Comparison of ENCODE assay signal across 25 mouse cellular contexts in the genomic region with DNA sequence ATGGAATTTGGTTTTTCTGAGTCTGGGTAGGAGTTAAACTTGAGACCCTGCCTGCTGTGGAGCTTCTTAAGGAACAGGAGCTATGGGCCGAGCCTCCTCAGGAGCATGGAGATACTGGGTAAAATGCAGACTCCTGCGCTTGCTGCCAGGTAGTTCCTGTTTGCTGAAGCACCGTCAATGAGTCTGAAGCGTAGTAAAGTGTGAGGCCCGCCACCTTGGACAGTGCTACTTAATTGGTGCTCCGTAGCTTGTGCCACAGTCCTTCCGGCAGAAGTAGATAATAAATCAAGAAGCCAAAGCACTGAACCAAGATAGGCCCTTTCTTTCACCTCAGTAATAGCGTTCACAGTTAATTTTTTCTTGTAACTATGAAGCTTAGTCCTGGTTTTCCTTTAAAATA.
DNase-seq lines count a peak whose midpoint lies in the region; ATAC-seq and TF ChIP-seq lines count a peak whose summit lies in the region.
"Had no signal": no experiment of that assay in that cellular context is flagged by ENCODE, and none has a peak within 500 bp of the region (broad histone marks: within the 10 kb centered on the region; RNA-seq: fewer than 3 reads in every experiment).

No protein-coding gene starts in this region.

- H3K4me2 ChIP-seq in kidney, embryonic 14.5 days (replicated peaks; ENCODE audit: low read depth, low read length), result no peak overlapping the region
- H3K4me2 ChIP-seq in lung, embryonic 14.5 days, result no peak overlapping the region
- no peak overlapping the region for H3K4me2 ChIP-seq in intestine, embryonic 16.5 days (ENCODE audit: low read depth, low read length)
- H3K4me2 ChIP-seq: forebrain, embryonic 13.5 days; heart, embryonic 11.5 days; hindbrain, embryonic 12.5 days; liver, embryonic 11.5 days; midbrain, embryonic 13.5 days; neural tube, embryonic 12.5 days; stomach, embryonic 15.5 days had no signal

- no peak overlapping the region for H3K4me3 ChIP-seq in kidney, embryonic 14.5 days (ENCODE audit: low read length)
- H3K4me3 ChIP-seq in lung, embryonic 14.5 days (ENCODE audit: low read depth, low read length), result no peak overlapping the region
- H3K4me3 ChIP-seq in lung, adult 2 months (replicated peaks; ENCODE audit: extremely low read depth, low read depth, low read length), result no peak overlapping the region
- no peak overlapping the region for H3K4me3 ChIP-seq in intestine, embryonic 16.5 days (ENCODE audit: low read length)
- H3K4me3 ChIP-seq: forebrain, embryonic 13.5 days; hindbrain, embryonic 12.5 days; layer of hippocampus, adult 2 months; midbrain, embryonic 13.5 days; neural tube, embryonic 12.5 days; stomach, embryonic 15.5 days had no signal

- peak; percentile 34; the same call in 1 of the 2 replicates for ATAC-seq in kidney, embryonic 14.5 days (ENCODE audit: low FRiP score, low TSS enrichment)
- ATAC-seq in lung, embryonic 14.5 days (ENCODE audit: insufficient read depth), result no peak
- ATAC-seq in intestine, embryonic 16.5 days, result peak; percentile 62
- ATAC-seq: forebrain, embryonic 13.5 days; midbrain, embryonic 13.5 days had no signal

- no peaks in the 10 kb centered on the region for H3K9me3 ChIP-seq in kidney, embryonic 14.5 days (ENCODE audit: control insufficient read depth, low read length)
- H3K9me3 ChIP-seq in lung, embryonic 14.5 days (ENCODE audit: low read depth, low read length), result no peaks in the 10 kb centered on the region
- H3K9me3 ChIP-seq in intestine, embryonic 16.5 days (ENCODE audit: control insufficient read depth, low read length), result no peaks in the 10 kb centered on the region
- H3K9me3 ChIP-seq: forebrain, embryonic 13.5 days; hindbrain, embryonic 12.5 days; midbrain, embryonic 13.5 days; neural tube, embryonic 12.5 days; stomach, embryonic 15.5 days had no signal

- no peaks in the 10 kb centered on the region for H3K27me3 ChIP-seq in kidney, embryonic 14.5 days (ENCODE audit: control insufficient read depth, insufficient read depth, low read length)
- no peaks in the 10 kb centered on the region for H3K27me3 ChIP-seq in lung, embryonic 14.5 days (ENCODE audit: insufficient read depth, low read length)
- H3K27me3 ChIP-seq in intestine, embryonic 16.5 days (replicated peaks; ENCODE audit: control insufficient read depth, insufficient read depth, low read length), result no peaks in the 10 kb centered on the region
- no peaks in the 10 kb centered on the region for H3K27me3 ChIP-seq in splenic B cell, adult 2 months (ENCODE audit: control insufficient read depth, insufficient read depth, low read length, poor library complexity, severe bottlenecking)
- H3K27me3 ChIP-seq: forebrain, embryonic 13.5 days; hindbrain, embryonic 12.5 days; midbrain, embryonic 13.5 days; neural tube, embryonic 12.5 days; stomach, embryonic 15.5 days had no signal

- H3K36me3 ChIP-seq in kidney, embryonic 14.5 days (ENCODE audit: control insufficient read depth, insufficient read depth, low read length), result peaks cover 9% of the 10 kb centered on the region
- H3K36me3 ChIP-seq in lung, embryonic 14.5 days (ENCODE audit: insufficient read depth), result 0 out of 2 replicates have a peak, but pooled peaks cover 4% of the 10 kb centered on the region
- H3K36me3 ChIP-seq in intestine, embryonic 16.5 days (ENCODE audit: control insufficient read depth, insufficient read depth, low read length), result peaks cover 3% of the 10 kb centered on the region; the same call in 1 of the 2 replicates
- no peaks in the 10 kb centered on the region for H3K36me3 ChIP-seq in splenic B cell, adult 2 months (ENCODE audit: control insufficient read depth, insufficient read depth, low read length, poor library complexity, severe bottlenecking)
- H3K36me3 ChIP-seq: stomach, embryonic 15.5 days had no signal

- H3K27ac ChIP-seq in kidney, embryonic 14.5 days (ENCODE audit: low read depth, low read length), result no peak overlapping the region
- H3K27ac ChIP-seq in lung, embryonic 14.5 days (ENCODE audit: low read depth), result no peak overlapping the region
- H3K27ac ChIP-seq in intestine, embryonic 16.5 days (ENCODE audit: low read length), result no peak overlapping the region
- H3K27ac ChIP-seq: forebrain, embryonic 13.5 days; hindbrain, embryonic 12.5 days; layer of hippocampus, adult 2 months; macrophage; midbrain, embryonic 13.5 days; neural tube, embryonic 12.5 days; stomach, embryonic 15.5 days had no signal

- TF ChIP-seq CTCF in lung, embryonic 14.5 days (IDR thresholded peaks at IDR 0.05; ENCODE audit: low read depth), result no peak
- TF ChIP-seq CTCF in lung, adult 2 months (IDR thresholded peaks at IDR 0.05; ENCODE audit: insufficient read depth, low read length), result no peak

- TF ChIP-seq POLR2A in lung, adult 2 months (IDR thresholded peaks at IDR 0.05; ENCODE audit: borderline replicate concordance, extremely low read depth, low read depth, low read length), result no peak

- H3K9ac ChIP-seq in kidney, embryonic 14.5 days (ENCODE audit: low read depth, low read length), result no peak overlapping the region
- no peak overlapping the region for H3K9ac ChIP-seq in lung, embryonic 14.5 days
- no peak overlapping the region for H3K9ac ChIP-seq in intestine, embryonic 16.5 days (ENCODE audit: low read depth, low read length)
- H3K9ac ChIP-seq: forebrain, embryonic 13.5 days; hindbrain, embryonic 12.5 days; midbrain, embryonic 13.5 days; neural tube, embryonic 12.5 days; stomach, embryonic 15.5 days had no signal

- WGBS in kidney, embryonic 14.5 days, result 33% methylated on average over 8 of the region's 8 CpGs
- WGBS in lung, embryonic 14.5 days, result 42% methylated on average over 8 of the region's 8 CpGs
- 62% methylated on average over 8 of the region's 8 CpGs for WGBS in lung, adult 2 months
- whole genome bisulfite sequencing in intestine, embryonic 16.5 days, result 57% methylated on average over 8 of the region's 8 CpGs

- no peak for DNase-seq in kidney, adult 9 months
- DNase-seq in lung, embryonic 14.5 days, result peak; percentile 21
- no peak for DNase-seq in lung, adult 2 months
- DNase-seq in splenic B cell, adult 2 months (ENCODE audit: low read depth, low spot score), result peak; percentile 61
- no peak for DNase-seq in thymus, adult 18-20 months
- DNase-seq in yolk sac, embryonic 10.5 days (ENCODE audit: low spot score), result no peak
- DNase-seq: cerebellum, adult 18-20 months; cerebellum, postnatal 36 days; gastrocnemius, postnatal 25 days; heart, postnatal 10 days; layer of hippocampus, postnatal 36 days; left cerebral cortex, postnatal 4 days; right cerebral cortex, adult 18-20 months; thymus, adult 2 months had no signal

- peaks cover 40% of the 10 kb centered on the region for H3K4me1 ChIP-seq in kidney, embryonic 14.5 days (ENCODE audit: control insufficient read depth, insufficient read depth, low read length)
- peaks cover 9% of the 10 kb centered on the region; the same call in 1 of the 2 replicates for H3K4me1 ChIP-seq in lung, embryonic 14.5 days (ENCODE audit: insufficient read depth)
- H3K4me1 ChIP-seq in lung, adult 2 months (ENCODE audit: control insufficient read depth, insufficient read depth, low read length), result peaks cover 5% of the 10 kb centered on the region; the same call in 1 of the 2 replicates
- peaks cover 10% of the 10 kb centered on the region for H3K4me1 ChIP-seq in intestine, embryonic 16.5 days (ENCODE audit: control insufficient read depth, insufficient read depth, low read length)
- H3K4me1 ChIP-seq: stomach, embryonic 15.5 days had no signal

Comparison
In these comparisons a context has a peak if more than half of its experiments do, and no peak if none do; other contexts are left out.
1. DNase-seq: peak in lung, embryonic 14.5 days (single experiment) and splenic B cell, adult 2 months (single experiment); none in kidney, adult 9 months (single experiment), lung, adult 2 months (single experiment), thymus, adult 18-20 months (0 of 2) and yolk sac, embryonic 10.5 days (single experiment).